Mouse (Mus musculus) erythroblast, adult 5-6 weeks (primary cell): ENCODE results near the gene Scnm1. TPM values are rescaled to one million over a fixed set of nuclear protein-coding genes. Genes with fewer than 3 reads are reported as not detected.

Source experiments
- ATAC-seq: replicated peaks from 2 replicates; pipeline ENCODE4 v1.8.0; 2016; ENCODE audit warnings: moderate number of reproducible peaks, mild to moderate bottlenecking, moderate TSS enrichment, inconsistent platforms; ENCODE audit not compliant: poor library complexity, low FRiP score, severe bottlenecking
- total RNA-seq, 2 experiments: library from RNA; stranded (forward) in 1 of 2; stranded (reverse) in 1 of 2; fragments of 150-400 nt in 1 of 2; fragments of 200-764, 138-1000 nt in 1 of 2; gene quantifications; 2 replicates each; pipeline versions ENCODE4 v1.2.3 to v1.2.4; 2015 to 2017; ENCODE audit warnings: low replicate concordance in 2 of 2

The Scnm1 gene
- 36.4 and 39.0 TPM in 2 replicates for total RNA-seq (2015; ENCODE audit: low replicate concordance)
- total RNA-seq (2017; ENCODE audit: low replicate concordance) = 38.9 and 39.8 TPM in 2 replicates

- peak; percentile 93 for ATAC-seq
These were observed at the start of gene Scnm1, which contains the start of gene Lysmd1 for GRCm38 (mm10) chr3:95133680-95134101. Scnm1 (minus strand) TSS chr3:95134011. Lysmd1 (plus strand) TSS chr3:95134088.

GRCm38 (mm10) chr3:95181841-95182240 is 48.0 kb upstream of the Scnm1 start:
- ATAC-seq = no peak

DNA sequence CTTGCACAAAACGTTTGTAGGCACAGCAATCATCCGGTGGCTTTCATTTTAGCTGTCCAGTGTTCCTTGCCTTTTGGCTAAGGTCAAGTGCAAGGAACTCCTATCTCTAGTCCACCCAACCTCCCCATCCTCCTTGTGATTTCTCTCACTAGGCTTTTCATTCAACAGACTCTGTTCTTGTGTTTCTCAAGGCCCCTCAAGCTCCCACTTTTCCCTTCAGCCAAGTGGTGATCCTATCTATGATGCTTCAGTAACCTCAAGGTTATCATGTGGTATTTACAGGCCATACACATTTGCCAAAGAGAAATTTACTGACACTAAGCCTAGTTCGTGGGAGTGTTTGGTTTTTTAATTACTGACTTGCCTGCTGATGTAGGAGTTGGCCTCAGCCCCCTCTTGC is 46.1 kb upstream of the Scnm1 start:
- no peak for ATAC-seq

GRCm38 (mm10) chr3:95178948-95179347 is 45.1 kb upstream of the Scnm1 start:
- ATAC-seq = no peak

DNA sequence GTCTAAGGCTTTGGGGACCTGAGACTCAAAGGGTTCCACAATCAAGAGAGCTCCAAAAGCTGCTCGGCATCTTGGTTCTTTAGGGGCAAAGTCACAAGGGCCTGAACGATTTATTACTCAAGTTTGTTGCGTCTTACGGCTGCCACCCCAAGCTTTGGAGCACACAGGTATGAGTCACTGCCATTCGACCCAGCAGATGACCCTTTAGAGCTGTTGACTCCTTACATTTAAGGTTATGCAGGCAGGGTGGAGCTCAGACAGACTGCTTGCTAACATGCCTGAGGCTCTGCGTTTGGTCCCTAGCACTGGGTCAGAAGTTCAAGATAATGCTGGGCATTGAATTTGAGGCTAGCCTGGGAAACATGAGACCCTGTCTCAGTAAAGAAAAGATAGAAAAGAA is 43.8 kb upstream of the Scnm1 start:
- no peak for ATAC-seq

GRCm38 (mm10) chr3:95176500-95176899 is 42.7 kb upstream of the Scnm1 start:
- ATAC-seq = no peak

DNA sequence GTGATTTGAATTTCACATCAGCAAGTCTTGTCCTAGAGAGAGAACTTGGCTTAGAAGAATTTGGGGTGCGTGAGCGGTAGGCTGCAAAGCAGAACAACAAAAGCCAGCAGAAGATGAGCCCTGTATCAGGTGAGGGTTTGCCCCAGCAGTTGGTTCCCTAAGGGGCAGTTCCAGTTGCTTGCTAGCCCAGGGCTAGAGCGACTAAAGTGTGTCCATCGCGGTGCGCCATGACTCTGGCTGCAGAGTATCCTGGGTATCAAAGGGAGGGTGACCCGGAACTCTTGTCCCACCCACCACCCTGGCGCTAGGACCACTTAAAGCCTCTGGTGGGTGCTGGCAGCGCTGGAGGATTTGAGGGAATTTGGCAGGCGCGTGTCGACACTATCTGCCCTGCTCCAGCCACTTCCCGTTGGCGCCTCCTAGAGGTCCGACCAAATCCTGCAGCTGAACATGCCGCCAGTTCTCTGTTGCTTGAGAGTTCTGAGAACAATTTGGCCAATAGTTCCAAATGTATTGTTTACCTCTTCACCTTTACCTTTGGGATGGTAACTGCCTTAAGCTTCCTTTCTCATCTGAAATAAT is 40.3 kb upstream of the Scnm1 start:
- ATAC-seq = peak; percentile 85

DNA sequence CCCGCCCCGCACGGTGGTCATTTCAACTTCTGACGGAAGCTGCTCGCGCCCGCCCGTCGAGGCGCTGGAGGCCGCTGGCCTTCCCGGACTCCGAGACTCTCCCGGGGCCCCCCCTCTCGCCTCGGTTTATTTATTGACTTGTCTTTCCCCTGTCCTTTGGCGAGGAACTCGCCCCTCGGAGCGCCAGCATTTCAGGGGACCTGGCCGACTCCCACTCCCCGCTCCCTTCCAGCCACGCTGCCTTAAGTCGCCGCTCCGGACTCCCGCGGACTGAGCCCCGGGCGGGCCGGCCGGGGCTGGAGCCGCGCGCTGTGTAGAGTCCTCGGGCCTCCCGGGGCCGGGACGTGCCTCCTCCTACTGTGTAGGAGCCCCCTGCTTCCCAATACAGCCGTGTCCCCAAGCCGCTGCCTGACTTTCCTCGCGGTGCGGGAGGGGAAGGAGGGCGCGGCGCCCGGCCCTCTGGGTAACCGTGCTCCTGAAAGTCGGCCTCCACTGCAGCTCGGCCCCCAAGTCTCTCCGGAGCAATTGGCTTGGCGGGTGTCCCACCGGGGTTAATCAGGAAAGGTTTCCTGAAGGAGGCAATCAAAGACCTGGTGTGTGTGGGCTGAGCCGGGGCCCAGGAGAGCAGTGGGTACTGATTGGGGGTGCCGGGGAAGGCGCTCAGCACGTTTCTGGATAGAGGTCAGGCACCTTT is 39.6 kb upstream of the Scnm1 start:
- ATAC-seq = no peak

- no peak for ATAC-seq
These were observed 38.9 kb upstream of the Scnm1 start for GRCm38 (mm10) chr3:95172526-95173255.

DNA sequence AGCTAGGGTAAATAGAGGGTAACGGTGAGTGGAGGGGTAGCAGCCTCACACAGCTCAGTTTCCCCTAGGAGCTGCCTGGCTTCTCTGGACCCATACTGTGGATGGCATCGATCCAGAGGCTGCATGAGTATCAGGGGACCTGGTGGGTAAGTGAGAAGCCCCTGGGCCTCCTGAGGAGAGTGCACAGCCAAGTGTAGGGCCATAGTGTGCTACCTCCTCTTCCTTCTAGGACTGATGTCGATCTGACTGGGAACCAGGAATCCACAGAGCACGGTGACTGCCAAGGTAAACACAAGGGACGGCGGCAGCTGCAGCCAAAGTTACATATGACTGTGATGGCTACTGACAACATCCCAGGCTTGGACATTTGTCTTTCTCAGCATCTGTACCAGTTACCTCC is 37.3 kb upstream of the Scnm1 start:
- ATAC-seq = no peak

GRCm38 (mm10) chr3:95169996-95170395 is 36.2 kb upstream of the Scnm1 start:
- ATAC-seq = no peak

- no peak for ATAC-seq
These were observed 31.0 kb upstream of the Scnm1 start for GRCm38 (mm10) chr3:95164840-95165239.

DNA sequence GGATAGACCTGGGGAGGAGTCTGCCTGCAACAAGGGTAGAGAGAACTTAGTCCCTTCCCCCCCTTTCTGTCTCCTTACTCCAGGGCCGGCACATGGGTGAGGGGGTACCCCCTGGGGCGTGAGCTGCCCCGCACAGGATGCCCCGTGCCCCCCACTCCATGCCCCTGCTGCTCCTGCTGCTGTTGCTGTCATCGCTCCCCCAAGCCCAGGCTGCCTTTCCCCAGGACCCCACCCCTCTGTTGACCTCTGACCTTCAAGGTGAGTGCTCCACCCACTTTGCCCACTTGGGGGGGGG is 30.4 kb upstream of the Scnm1 start:
- no peak for ATAC-seq

DNA sequence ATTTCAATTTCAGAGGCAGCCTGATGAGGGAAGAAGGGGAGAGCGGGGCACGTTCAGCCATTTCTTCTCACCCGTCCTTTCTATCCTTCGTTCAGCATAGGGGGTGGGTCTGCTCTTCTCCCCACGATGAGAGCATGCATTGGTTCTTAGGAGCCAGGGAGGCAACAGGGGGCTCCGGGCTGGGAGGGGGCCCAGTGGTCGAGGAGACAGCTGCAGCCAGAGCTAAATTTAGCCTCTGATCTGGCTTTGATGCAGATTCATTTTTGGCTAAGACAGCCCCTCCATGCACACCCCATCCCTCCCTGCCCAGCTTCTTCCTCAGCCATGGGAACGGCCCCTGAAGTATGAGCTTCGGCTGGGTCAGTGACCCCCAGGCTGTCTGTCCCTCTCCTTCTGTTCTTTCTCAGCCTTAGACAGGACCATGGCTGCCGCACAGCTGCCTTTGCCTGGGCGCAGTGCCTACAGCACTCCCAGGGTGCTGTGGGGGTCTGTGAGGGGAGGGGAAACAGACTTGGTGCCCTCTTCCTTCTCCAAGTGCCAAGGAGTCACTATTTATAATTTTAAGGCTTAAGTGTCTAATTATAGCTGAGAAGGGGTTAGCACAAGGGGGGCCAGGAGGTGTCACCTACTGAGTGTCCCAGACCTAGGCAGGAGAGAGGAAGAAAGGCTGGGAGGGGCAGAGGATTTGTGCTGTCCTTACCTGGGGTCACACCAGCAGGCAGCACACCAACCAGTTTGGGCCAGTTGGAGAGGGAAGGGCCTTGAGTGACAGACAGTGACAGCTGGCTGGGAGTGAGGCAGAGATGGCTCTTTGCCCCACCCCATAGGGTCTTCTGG is 29.8 kb upstream of the Scnm1 start:
- ATAC-seq = no peak

- ATAC-seq = no peak
These were observed 28.5 kb upstream of the Scnm1 start for GRCm38 (mm10) chr3:95162345-95162628.

DNA sequence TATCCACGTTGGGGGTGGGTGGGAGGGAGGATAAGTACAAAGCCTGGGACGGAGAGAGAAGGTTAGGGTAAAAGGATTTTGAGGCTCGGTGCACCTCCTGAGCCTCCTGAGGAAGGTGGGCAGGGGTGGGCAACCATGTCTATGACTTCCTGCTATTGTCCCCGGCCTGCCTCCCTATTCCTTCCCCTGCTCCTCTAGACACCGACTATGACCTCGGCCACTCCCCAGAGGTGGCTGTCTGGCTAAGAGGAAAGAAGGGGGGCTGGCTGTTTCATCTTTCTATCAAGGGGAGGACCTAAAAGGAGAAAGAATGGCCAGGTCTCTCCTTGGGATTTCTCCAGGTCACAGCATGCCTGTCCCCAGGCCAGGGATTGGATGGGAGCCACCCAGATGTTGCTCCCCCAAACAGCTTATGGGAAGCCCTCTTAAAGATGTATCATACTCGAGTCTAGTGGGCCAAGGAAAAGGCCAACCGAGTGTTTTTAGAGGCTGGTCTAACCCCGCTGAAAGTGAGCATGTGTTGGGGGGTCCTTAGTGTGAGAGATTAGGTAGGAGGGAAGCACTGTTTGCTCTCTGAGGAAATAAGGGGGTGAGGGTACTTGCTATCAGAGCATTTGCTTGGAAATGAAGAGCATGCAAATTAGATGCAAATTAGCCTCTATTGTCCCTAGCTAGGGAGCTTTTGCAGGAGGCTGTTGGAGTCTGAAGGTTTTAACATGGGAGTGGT is 28.0 kb upstream of the Scnm1 start:
- ATAC-seq = no peak

GRCm38 (mm10) chr3:95161041-95161551 is 27.3 kb upstream of the Scnm1 start:
- no peak for ATAC-seq

- ATAC-seq = peak; percentile 97
These were observed 26.5 kb upstream of the Scnm1 start, which contains the start of gene Sema6c for GRCm38 (mm10) chr3:95159987-95160963. Sema6c (plus strand) TSS chr3:95160457.
